Mouse (Mus musculus) embryonic fibroblast, embryonic 13.5 days (primary cell): ENCODE measurements around the gene Lgals9.

Experiments used
- CTCF ChIP-seq: IDR thresholded peaks from 2 replicates; pipeline ENCODE4 v1.5.1; 2011; ENCODE audit warnings: mild to moderate bottlenecking, control low read depth, low read length, moderate library complexity, borderline replicate concordance; ENCODE audit not compliant: insufficient read depth
- POLR2A ChIP-seq: IDR thresholded peaks from 2 replicates; pipeline ENCODE4 v1.6.1; 2011; ENCODE audit warnings: low read depth, mild to moderate bottlenecking, control low read depth, low read length, moderate library complexity

DNA sequence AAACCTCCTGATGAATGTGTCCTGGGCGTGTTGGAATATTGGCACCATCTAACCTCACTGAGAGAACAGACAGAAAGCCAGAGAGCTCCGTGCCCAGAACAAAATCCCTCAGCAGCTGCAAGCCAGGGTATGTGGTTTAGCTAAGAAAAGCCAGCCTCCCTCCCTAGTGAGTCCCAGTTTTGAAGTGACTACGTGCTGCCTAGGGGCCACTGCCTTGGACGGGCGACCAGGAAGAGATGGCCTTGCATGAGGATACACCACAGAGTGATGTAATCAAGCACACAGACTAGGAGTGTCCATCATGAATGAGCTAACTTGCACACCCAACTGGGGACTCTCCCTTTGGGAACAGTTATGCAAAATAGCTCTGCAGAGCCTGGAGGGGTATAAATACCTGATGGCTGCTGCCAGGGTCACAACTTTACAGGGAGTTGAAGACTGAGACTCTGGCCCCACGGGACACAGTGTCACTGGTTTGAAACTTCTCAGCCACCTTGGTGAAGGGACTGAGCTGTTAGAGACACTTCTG is 64.3 kb downstream of the Lgals9 start, which contains the start of gene Nos2:
- TF ChIP-seq POLR2A = no peak
- TF ChIP-seq CTCF = no peak
